Mouse (Mus musculus) embryo, embryonic 10.5 days (tissue): ENCODE measurements at regions not wholly inside any gene's neighbourhood (a gene's known extent, or its start where the extent isn't known, plus 50 kb on each side); places are given as distances from the start of the nearest gene placed in this dataset.

Experiments
- DNase-seq: peaks from one replicate; pipeline ENCODE4 v3.0.0-alpha.2; 2015; ENCODE audit warnings: low spot score

DNA sequence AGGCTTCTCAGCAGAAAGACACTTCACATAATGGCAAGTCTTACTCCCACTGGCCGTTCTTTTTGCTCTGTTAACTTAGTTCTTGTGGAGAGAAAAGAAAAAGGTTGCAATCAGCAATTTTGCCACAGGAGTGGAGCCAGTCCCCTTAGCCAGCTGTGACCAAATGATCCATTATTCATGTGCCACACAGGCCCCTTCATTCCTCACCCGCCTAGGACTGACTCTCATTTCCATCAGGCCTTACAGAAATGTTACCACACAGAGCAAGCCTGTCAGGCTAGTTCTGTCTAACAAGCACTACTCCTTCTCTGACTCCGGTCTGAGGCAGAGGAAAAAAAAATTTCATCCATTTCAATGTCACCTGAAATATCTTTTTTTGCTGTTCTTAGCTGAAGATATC is 1266.2 kb downstream of the Gsdmc2 start:
- peak; percentile 34 for DNase-seq

GRCm38 (mm10) chr15:62575791-62576190 is 1269.2 kb downstream of the Gsdmc2 start:
- DNase-seq = no peak

DNA sequence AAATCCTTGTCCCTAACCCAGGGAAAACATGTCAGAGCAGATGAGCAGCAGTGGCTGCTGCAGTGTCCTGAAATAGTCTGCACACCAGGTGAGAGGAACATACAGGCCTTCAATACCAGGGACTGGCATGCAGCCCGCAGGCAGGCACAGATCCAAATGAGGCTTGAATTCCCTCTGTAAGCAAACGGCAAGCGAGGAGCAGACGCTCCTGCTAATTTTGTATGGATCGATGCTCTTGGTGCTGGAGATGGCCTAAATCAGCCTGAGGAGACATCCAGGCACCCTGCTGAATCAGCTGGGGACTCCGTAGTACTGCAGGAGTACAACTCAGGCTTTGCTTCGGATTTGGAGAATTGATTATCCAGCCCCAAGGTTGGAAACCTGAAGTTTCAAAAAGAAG is 1273.2 kb downstream of the Gsdmc2 start:
- no peak for DNase-seq

GRCm38 (mm10) chr15:62568788-62569713 is 1275.9 kb downstream of the Gsdmc2 start:
- no peak for DNase-seq

DNA sequence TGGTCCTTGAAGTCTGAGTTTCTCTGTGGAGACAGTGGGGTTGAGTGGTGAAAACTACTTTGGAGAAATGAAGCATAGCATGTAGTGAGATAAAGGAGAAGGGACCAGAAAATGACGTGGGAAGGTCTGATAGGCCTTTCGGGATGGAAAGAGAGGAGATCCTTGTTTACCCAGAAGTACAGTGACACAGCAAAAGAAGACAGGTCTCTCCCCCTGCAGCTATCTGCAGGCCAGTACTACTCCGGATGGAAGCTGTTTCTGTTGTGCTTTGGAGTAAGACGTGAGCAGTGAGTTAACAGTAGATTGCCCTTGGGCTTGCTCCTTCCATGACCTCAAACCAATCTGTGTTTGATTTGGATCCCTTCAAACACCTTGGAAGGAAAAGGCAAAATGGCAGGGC is 1277.5 kb downstream of the Gsdmc2 start:
- no peak for DNase-seq

DNA sequence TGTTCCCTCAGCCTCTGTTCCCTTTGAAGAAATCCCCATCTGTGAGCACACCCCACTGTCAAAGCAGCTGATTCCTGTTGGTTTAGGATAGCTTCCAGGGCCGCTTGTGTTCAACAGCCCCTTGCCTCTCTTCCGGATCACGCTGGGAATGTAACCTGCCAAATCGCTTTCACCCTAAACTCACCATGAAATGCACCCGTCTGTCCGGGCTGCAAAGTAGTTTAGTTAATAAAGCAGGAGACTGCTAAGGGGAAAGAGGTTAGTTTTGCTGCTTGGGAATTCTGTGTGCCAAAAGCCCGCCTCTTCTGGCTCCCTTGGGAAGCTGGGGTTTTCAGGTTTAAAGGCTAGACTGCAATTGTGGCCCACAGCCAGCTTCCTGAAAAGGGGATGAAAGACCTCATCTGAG is 1278.9 kb downstream of the Gsdmc2 start:
- DNase-seq = peak; percentile 36

DNA sequence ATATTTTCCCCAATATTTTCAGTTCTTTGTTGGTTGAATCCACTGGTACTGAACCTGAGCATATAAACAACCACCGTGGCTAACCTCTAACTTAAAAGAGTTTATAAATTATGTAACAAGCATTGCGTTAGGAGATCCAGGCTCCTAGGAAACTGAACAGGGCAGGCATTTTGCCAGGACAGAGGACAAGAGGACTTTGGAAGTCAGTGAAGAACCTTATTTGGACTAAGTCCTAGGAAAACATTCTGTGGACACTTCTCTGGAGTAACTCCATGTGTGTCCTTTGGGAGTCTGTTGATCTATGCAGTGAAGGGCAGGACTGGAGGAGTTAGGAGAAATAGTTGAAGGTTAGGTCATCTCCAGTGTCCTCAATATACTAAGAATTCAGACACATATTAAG is 1311.7 kb downstream of the Gsdmc2 start:
- no peak for DNase-seq

- DNase-seq = no peak
These were observed 1316.0 kb downstream of the Gsdmc2 start for GRCm38 (mm10) chr15:62528975-62529374.

GRCm38 (mm10) chr15:62524628-62525027 is 1320.3 kb downstream of the Gsdmc2 start:
- DNase-seq = no peak

DNA sequence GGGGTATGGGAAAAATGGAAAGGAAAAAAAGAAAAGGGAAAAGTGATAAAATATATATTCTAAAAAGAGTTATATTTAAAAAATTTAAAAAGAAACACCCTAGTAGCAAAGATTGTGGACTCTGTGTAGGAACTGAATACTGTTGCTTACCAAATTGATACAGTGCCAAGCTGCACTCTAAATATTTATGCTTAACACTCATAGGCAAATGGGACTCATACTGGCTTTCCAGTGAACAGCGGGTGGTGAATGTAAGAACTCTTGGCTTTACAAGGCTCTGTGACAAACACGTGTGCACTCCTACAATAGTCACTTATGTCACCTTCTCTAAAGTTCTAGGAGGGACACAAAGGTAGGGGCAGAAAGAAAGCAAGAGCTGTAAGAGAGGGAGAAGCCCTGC is 1320.8 kb downstream of the Gsdmc2 start:
- DNase-seq = no peak

GRCm38 (mm10) chr15:62513462-62513861 is 1331.5 kb downstream of the Gsdmc2 start:
- no peak for DNase-seq

- no peak for DNase-seq
These were observed 1333.5 kb downstream of the Gsdmc2 start for GRCm38 (mm10) chr15:62511461-62511860.

DNA sequence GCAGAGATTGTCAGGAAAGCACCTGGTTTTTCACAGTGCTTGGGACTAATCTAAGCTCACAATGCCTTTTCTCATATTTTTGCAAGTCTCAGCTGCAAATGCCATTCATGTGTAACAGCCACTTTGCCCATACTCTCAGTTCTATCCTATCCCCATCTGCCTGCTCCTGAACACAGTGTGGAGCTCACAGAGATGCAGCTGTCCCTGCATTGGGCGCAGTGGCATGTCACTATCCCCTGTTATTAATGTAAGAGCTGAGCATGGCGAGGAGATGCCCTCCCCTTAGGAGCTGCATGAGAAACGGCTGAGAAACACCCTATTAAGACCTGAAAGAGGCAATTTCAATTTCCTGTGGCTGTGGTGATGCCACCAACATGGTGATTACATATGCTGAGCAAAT is 1341.1 kb downstream of the Gsdmc2 start:
- DNase-seq = no peak

DNA sequence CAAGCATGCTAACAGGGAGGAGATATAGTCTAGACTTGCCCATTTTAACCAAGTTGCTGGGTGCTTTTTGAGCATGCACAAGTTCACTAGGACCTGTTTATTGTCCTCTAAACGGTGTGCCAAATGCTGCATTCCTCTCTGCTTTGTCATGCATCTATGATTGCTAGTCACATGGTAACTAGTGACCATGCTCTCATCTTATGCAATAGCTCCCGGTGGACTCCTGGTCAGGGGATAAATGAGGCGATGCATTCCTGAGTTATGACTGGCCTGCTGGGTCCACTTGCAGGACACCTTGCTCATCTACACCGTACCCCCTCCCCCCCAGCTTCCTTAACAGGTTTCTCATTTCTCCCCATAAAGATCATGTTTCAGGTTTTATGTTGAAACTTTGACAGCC is 1344.0 kb downstream of the Gsdmc2 start:
- peak; percentile 11 for DNase-seq

GRCm38 (mm10) chr15:62500522-62500921 is 1344.5 kb downstream of the Gsdmc2 start:
- no peak for DNase-seq

GRCm38 (mm10) chr15:62496193-62496592 is 1348.8 kb downstream of the Gsdmc2 start:
- DNase-seq = peak; percentile 51

- DNase-seq = peak; percentile 17
These were observed 1352.6 kb downstream of the Gsdmc2 start for GRCm38 (mm10) chr15:62492350-62492749.

GRCm38 (mm10) chr15:62490548-62490947 is 1354.4 kb downstream of the Gsdmc2 start:
- peak; percentile 39 for DNase-seq

GRCm38 (mm10) chr15:62486540-62486939 is 1358.4 kb downstream of the Gsdmc2 start:
- no peak for DNase-seq

GRCm38 (mm10) chr15:62484350-62484749 is 1360.6 kb downstream of the Gsdmc2 start:
- DNase-seq = no peak

DNA sequence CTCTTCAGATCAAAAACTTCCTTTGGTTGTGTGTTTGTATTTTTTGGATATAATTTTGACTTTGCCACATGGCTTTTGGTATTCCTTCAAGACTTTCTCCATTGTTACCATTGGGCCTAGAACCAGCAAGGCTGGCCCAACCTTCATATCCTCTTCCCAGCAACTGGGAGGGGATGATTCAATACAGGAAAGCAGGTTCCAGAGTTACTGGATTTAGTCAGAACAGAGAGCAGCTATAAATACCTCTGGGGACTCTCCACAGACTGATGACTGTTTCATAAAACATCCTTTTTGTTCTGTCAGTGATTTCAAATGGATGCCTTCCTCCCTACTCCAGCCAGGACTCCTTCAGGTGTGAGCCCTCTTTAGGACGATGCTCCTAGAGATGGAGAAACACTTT is 1361.4 kb downstream of the Gsdmc2 start:
- DNase-seq = no peak

DNA sequence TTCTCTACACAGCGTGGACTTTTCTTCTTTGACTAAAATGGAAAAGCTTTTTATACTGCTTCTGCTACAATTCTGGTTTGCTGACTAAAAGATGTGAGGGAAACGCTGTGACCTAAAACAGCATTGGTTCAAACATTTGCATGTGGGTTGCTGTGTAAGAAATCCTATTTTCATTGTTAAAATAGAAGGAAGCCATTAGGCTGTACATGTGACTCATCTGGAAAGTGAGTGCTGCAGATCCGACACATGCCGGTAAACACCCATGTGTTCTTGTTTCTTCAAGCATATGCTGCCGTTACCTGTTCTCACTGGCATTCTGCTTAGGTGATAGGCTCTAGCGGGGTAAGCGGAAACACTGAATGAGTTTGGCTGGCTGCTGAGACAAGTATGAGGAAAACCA is 1362.6 kb downstream of the Gsdmc2 start:
- DNase-seq = no peak

DNA sequence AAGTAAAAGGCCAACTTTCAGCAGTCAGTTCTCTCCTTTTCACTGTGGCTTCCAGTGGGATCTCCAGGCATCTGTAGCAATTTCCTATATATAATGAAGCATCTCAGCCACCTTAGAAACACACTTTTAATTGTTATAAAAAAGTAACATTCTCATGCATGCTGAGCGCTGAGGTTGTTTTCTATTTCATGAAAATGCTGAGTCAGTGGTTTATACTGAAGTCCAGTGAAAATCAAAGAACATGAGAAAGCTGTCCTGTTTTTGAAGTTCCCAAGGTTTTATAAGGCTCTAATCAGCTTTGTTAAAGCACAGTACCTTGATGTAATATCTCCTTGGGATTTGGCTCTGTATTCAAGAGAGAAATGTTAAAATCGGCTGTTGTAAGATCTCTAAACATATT is 1367.2 kb downstream of the Gsdmc2 start:
- DNase-seq = no peak

DNA sequence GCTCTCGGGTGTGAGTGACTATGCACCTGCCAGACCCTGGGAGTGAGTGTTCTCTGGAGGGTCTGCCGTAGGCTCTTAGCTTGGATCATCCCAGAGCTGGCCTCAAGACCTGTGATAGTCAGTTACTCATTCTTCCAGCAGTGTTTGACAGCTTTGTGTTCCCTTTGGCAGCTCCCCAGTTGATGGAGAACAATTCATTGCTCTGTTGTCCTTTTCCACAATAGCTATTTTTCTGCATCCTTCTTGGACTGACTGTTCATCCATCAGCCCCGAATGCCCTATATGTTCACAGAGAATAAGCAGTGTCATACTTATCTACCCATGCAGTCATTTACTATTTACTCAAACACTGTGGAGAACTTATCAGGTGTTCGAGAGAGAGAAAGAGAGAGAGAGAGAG is 1368.5 kb downstream of the Gsdmc2 start:
- DNase-seq = no peak
